Mouse (Mus musculus): ENCODE data around the gene Ect2. TPM values are rescaled to one million over a fixed set of nuclear protein-coding genes. Genes with fewer than 3 reads are reported as not detected.

Gene Ect2
- polyA plus RNA-seq, 1 experiment from 2014 or later: 8.6 TPM

GRCm38 (mm10) chr3:27170257-27170656 is 16.6 kb upstream of the Ect2 start:
- H3K27ac ChIP-seq (replicated peaks): no peak overlapping the region
- WGBS: 83% methylated on average over 1 of the region's 1 CpGs
- no peaks in the 10 kb centered on the region for H3K4me1 ChIP-seq (replicated peaks; ENCODE audit: control insufficient read depth, insufficient read depth)
- TF ChIP-seq CTCF (IDR thresholded peaks at IDR 0.05; ENCODE audit: low read depth) (no peak), EP300 (optimal IDR thresholded peaks at IDR 0.05) (no peak)
- H3K4me3 ChIP-seq (ENCODE audit: low read depth, low read length): no peak overlapping the region
- no peak for ATAC-seq (ENCODE audit: low FRiP score, low TSS enrichment)
- H3K36me3 ChIP-seq (ENCODE audit: control insufficient read depth, insufficient read depth, low read length): no peaks in the 10 kb centered on the region
- no peaks in the 10 kb centered on the region for H3K27me3 ChIP-seq (ENCODE audit: control insufficient read depth, insufficient read depth, low read length)
- H3K9me3 ChIP-seq (ENCODE audit: control insufficient read depth, low read length): no peaks in the 10 kb centered on the region
- H3K4me2 ChIP-seq (replicated peaks; ENCODE audit: low read depth): no peak overlapping the region
- no peak for DNase-seq (ENCODE audit: low spot score)
- H3K9ac ChIP-seq (ENCODE audit: low read length): no peak overlapping the region

- no peak for ATAC-seq (ENCODE audit: low FRiP score, low TSS enrichment)
- no peaks in the 10 kb centered on the region for H3K4me1 ChIP-seq (replicated peaks; ENCODE audit: control insufficient read depth, insufficient read depth)
These were observed 11.9 kb upstream of the Ect2 start for GRCm38 (mm10) chr3:27165481-27166065.

GRCm38 (mm10) chr3:27162410-27162804 is 8.7 kb upstream of the Ect2 start:
- H3K27me3 ChIP-seq (ENCODE audit: control insufficient read depth, insufficient read depth, low read length): no peaks in the 10 kb centered on the region
- H3K4me2 ChIP-seq (replicated peaks; ENCODE audit: low read depth): no peak overlapping the region
- no peaks in the 10 kb centered on the region for H3K4me1 ChIP-seq (replicated peaks; ENCODE audit: control insufficient read depth, insufficient read depth)
- no peak overlapping the region for H3K27ac ChIP-seq (replicated peaks)
- H3K9ac ChIP-seq (ENCODE audit: low read length): no peak overlapping the region
- no peak overlapping the region for H3K4me3 ChIP-seq (ENCODE audit: low read depth, low read length)
- WGBS: 54% methylated on average over 2 of the region's 2 CpGs
- H3K9me3 ChIP-seq (ENCODE audit: control insufficient read depth, low read length): no peaks in the 10 kb centered on the region
- H3K36me3 ChIP-seq (ENCODE audit: control insufficient read depth, insufficient read depth, low read length): no peaks in the 10 kb centered on the region
- no peak for TF ChIP-seq CTCF (IDR thresholded peaks at IDR 0.05; ENCODE audit: low read depth)
- TF ChIP-seq EP300 (optimal IDR thresholded peaks at IDR 0.05): no peak
- ATAC-seq (ENCODE audit: low FRiP score, low TSS enrichment) (no peak), DNase-seq (ENCODE audit: low spot score) (no peak)

More at GRCm38 (mm10) chr3:27165481-27166065, 11.9 kb upstream of the Ect2 start:
- Histone ChIP-seq H3K4me2 (replicated peaks; ENCODE audit: low read depth) (no peak overlapping the region), H3K27me3 (ENCODE audit: control insufficient read depth, insufficient read depth, low read length) (no peaks in the 10 kb centered on the region), H3K36me3 (ENCODE audit: control insufficient read depth, insufficient read depth, low read length) (no peaks in the 10 kb centered on the region), H3K4me3 (ENCODE audit: low read depth, low read length) (no peak overlapping the region), H3K9me3 (ENCODE audit: control insufficient read depth, low read length) (no peaks in the 10 kb centered on the region), H3K27ac (replicated peaks) (no peak overlapping the region), H3K9ac (ENCODE audit: low read length) (no peak overlapping the region)
- DNase-seq (ENCODE audit: low spot score): no peak
- TF ChIP-seq CTCF (IDR thresholded peaks at IDR 0.05; ENCODE audit: low read depth) (no peak), EP300 (optimal IDR thresholded peaks at IDR 0.05) (no peak)
- 81% methylated on average over 3 of the region's 3 CpGs for WGBS

- no peaks in the 10 kb centered on the region for H3K36me3 ChIP-seq (ENCODE audit: control insufficient read depth, insufficient read depth, low read length)
- WGBS: 78% methylated on average over 6 of the region's 6 CpGs
- no peak for DNase-seq (ENCODE audit: low spot score)
- H3K27ac ChIP-seq (replicated peaks): no peak overlapping the region
- no peak overlapping the region for H3K9ac ChIP-seq (ENCODE audit: low read length)
- TF ChIP-seq CTCF (IDR thresholded peaks at IDR 0.05; ENCODE audit: low read depth) (no peak), EP300 (optimal IDR thresholded peaks at IDR 0.05) (no peak)
- no peaks in the 10 kb centered on the region for H3K4me1 ChIP-seq (replicated peaks; ENCODE audit: control insufficient read depth, insufficient read depth)
- no peak overlapping the region for H3K4me3 ChIP-seq (ENCODE audit: low read depth, low read length)
- no peak for ATAC-seq (ENCODE audit: low FRiP score, low TSS enrichment)
- no peaks in the 10 kb centered on the region for H3K27me3 ChIP-seq (ENCODE audit: control insufficient read depth, insufficient read depth, low read length)
- H3K4me2 ChIP-seq (replicated peaks; ENCODE audit: low read depth): no peak overlapping the region
- no peaks in the 10 kb centered on the region for H3K9me3 ChIP-seq (ENCODE audit: control insufficient read depth, low read length)
These were observed 8.1 kb upstream of the Ect2 start for GRCm38 (mm10) chr3:27161645-27162409.

DNA sequence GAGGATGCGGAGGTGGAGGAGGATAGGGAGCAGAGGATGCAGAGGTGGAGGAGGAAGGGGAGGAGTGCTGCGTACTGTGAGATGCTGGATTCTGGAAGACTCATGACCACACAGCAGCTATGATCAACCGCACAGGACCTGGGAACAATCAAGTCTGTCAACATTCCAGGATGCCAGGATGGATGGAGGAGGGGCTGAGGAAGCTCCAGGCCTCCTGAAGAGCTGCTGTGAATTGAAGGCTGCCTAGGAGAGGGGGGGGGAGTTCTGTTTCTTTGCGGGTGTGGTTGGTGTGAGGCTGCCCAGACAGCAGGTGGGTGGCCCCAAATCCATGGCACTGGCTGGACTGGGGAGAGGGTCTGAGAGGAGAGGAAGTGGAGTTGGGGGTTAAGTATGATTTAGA is 5.2 kb upstream of the Ect2 start:
- Histone ChIP-seq H3K27me3 (ENCODE audit: control insufficient read depth, insufficient read depth, low read length) (no peaks in the 10 kb centered on the region), H3K4me1 (replicated peaks; ENCODE audit: control insufficient read depth, insufficient read depth) (peaks cover 4% of the 10 kb centered on the region; the same call in 1 of the 2 replicates), H3K9ac (ENCODE audit: low read length) (no peak overlapping the region), H3K4me2 (replicated peaks; ENCODE audit: low read depth) (no peak overlapping the region), H3K9me3 (ENCODE audit: control insufficient read depth, low read length) (no peaks in the 10 kb centered on the region), H3K4me3 (ENCODE audit: low read depth, low read length) (no peak overlapping the region), H3K27ac (replicated peaks) (no peak overlapping the region), H3K36me3 (ENCODE audit: control insufficient read depth, insufficient read depth, low read length) (no peaks in the 10 kb centered on the region)
- DNase-seq (ENCODE audit: low spot score): no peak
- ATAC-seq (ENCODE audit: low FRiP score, low TSS enrichment): no peak
- TF ChIP-seq EP300 (optimal IDR thresholded peaks at IDR 0.05): no peak
- no peak for TF ChIP-seq CTCF (IDR thresholded peaks at IDR 0.05; ENCODE audit: low read depth)
- 49% methylated on average over 4 of the region's 4 CpGs for WGBS

DNA sequence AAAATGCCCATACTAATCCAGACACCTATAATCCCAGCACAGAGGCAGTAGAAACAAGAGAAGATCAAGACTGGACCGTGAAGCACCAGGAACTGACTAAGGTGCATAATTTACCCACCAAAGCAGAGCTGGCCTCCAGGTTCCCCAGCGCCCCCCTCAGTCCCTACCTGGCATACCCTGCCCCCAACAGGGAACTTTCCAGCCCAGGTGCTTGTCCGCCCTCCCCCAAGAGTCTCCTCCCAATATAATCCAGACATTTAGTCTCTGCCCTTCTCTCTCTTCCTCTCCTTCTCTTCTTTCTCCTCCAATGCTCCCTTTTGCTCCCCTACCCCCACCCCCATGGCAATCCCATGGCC is 2.9 kb upstream of the Ect2 start:
- H3K27ac ChIP-seq (replicated peaks): no peak overlapping the region
- peak; percentile 23 for DNase-seq (ENCODE audit: low spot score)
- no peaks in the 10 kb centered on the region for H3K9me3 ChIP-seq (ENCODE audit: control insufficient read depth, low read length)

More for the DNA sequence above, 2.9 kb upstream of the Ect2 start:
- Histone ChIP-seq H3K27me3 (ENCODE audit: control insufficient read depth, insufficient read depth, low read length) (no peaks in the 10 kb centered on the region), H3K4me1 (replicated peaks; ENCODE audit: control insufficient read depth, insufficient read depth) (peaks cover 4% of the 10 kb centered on the region; the same call in 1 of the 2 replicates), H3K4me3 (ENCODE audit: low read depth, low read length) (no peak overlapping the region), H3K36me3 (ENCODE audit: control insufficient read depth, insufficient read depth, low read length) (no peaks in the 10 kb centered on the region), H3K9ac (ENCODE audit: low read length) (no peak overlapping the region), H3K4me2 (replicated peaks; ENCODE audit: low read depth) (no peak overlapping the region)
- ATAC-seq (ENCODE audit: low FRiP score, low TSS enrichment): no peak
- TF ChIP-seq EP300 (optimal IDR thresholded peaks at IDR 0.05) (no peak), CTCF (IDR thresholded peaks at IDR 0.05; ENCODE audit: low read depth) (no peak)
- WGBS: 47% methylated on average over 3 of the region's 3 CpGs
